Mouse (Mus musculus): ENCODE results near the gene Uba7.

GRCm38 (mm10) chr9:107927749-107928148 lies 47.6 kb upstream of the Uba7 start:
- TF ChIP-seq CTCF (IDR thresholded peaks at IDR 0.05; ENCODE audit: control insufficient read depth, insufficient read depth, insufficient read length) (no peak), FOSL1 (IDR thresholded peaks at IDR 0.05; ENCODE audit: insufficient read depth, low read length, poor library complexity, severe bottlenecking) (no peak), USF1 (IDR thresholded peaks at IDR 0.05; ENCODE audit: low read depth) (no peak), MAX (IDR thresholded peaks at IDR 0.05) (no peak), CEBPB (IDR thresholded peaks at IDR 0.05; ENCODE audit: low read depth) (no peak), MYOD1 (IDR thresholded peaks at IDR 0.05; ENCODE audit: control insufficient read depth, insufficient read length, low read depth) (no peak), MYOG (IDR thresholded peaks at IDR 0.05; ENCODE audit: control insufficient read depth, extremely low read depth, insufficient read length) (no peak)
